Mouse (Mus musculus) erythroblast, embryonic 14.5 days (primary cell): ENCODE results near the gene U2af2.

ENCODE experiments used
- GATA1 ChIP-seq: IDR thresholded peaks from 2 replicates; pipeline ENCODE4 v1.6.1; 2012; ENCODE audit warnings: low read length, inconsistent platforms, mixed read lengths
- TAL1 ChIP-seq: IDR thresholded peaks from 3 replicates; pipeline ENCODE4 v1.6.1; 2012; ENCODE audit warnings: low read length, inconsistent platforms, mixed read lengths

DNA sequence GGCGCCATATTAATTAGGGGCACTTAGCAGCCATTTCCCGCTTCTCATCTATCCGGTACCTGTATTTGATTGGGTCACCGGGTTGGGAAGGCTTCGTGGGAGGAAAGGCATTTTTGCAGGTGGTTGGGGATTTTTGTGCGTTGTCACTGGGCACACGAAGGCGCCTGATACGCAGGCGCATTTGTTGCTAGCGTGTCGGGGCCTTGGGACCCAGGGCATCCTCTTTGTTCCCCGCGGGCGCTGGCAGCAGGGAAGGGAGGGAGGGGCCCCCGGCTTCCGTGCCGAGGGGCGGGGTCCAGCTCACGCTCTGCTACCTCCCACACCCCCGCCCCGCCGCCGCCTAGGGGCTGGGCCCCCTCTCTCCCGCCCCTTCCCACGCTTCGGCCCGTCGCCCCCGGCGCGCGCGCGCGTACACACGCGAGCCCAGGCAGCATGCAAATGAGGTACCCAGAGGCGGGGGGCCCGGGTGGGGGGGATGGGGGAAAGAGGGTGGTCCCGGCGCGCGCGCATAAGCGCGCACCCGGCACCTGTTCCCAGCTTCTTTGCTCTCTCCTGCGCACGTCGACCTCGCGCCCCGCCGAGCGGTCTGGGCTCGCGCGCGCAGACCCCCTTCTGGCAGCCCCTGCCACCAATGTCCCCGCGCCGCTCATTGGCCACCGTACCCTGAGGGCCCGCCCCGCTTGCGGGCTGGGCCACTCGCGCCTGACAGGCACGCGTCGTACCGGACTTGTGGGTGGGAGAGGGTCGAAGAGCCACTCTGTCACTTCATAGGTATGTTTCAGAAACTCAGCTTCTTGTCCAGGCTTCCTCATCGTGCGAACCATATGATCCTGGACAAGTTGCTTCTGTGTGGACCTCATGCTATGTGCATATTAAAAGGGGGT, 46.6 kb upstream of the U2af2 start, which contains the start of gene Gm44973:
- TF ChIP-seq TAL1 (no peak), GATA1 (no peak)
